ENCODE assay signal across 10 mouse cellular contexts in the genomic region with DNA sequence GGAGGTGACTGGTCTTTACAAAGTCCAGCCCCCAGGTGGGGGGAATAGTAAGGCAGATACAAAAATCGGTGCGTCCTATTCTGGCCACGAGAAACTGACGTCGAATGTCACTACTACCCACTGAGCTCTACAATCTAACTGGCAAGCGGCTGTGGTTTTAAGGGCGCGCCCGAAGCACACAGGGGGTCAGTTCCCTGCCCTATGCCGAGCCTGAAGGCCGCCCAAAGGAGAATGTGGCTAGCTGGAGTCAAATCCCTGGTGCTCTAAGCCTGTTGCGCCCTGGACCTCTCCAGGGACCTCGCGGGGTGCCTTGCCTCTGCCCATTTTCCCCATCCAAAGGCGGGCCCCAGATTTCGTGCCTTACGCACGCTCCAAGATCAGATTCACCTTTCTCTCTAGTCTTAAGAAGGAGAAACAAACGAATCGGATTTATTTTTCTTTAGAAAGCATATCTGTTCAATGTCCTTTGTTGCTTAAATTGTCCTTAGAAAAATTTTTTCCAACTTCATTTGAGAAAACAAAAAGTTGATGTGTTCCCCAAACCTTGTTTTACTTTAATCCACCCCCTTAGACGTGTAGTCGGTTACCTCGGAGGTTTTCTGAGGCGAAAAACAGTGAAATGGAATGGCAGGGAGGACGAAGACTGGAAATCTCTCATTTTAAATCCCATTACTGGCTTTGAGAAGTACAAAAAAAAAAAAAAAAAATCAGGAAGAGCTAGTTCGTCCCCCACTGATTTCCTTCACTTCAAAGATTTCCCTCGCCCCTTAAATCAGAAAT.
DNase-seq lines count a peak whose midpoint lies in the region; ATAC-seq and TF ChIP-seq lines count a peak whose summit lies in the region.
"Had no signal": no experiment of that assay in that cellular context is flagged by ENCODE, and none has a peak within 500 bp of the region (broad histone marks: within the 10 kb centered on the region; RNA-seq: fewer than 3 reads in every experiment).

No protein-coding gene starts in this region.

- peak overlapping the region; percentile 59 for H3K4me2 ChIP-seq in kidney, embryonic 14.5 days (replicated peaks; ENCODE audit: low read depth, low read length)
- H3K4me2 ChIP-seq in embryonic facial prominence, embryonic 13.5 days, result peak overlapping the region; percentile 82
- H3K4me2 ChIP-seq in intestine, embryonic 14.5 days (ENCODE audit: low read length), result peak overlapping the region; percentile 74
- peak overlapping the region; percentile 48 for H3K4me2 ChIP-seq in midbrain, postnatal 0 days (ENCODE audit: low read depth, low read length, poor library complexity, severe bottlenecking)

- TF ChIP-seq CTCF in midbrain, postnatal 0 days (IDR thresholded peaks at IDR 0.05), result no peak

- no peak overlapping the region for H3K27ac ChIP-seq in kidney, embryonic 14.5 days (ENCODE audit: low read depth, low read length)
- peak overlapping the region; percentile 83 for H3K27ac ChIP-seq in embryonic facial prominence, embryonic 13.5 days
- no peak overlapping the region for H3K27ac ChIP-seq in intestine, embryonic 14.5 days (ENCODE audit: low read depth)
- H3K27ac ChIP-seq in midbrain, postnatal 0 days (ENCODE audit: low read depth, low read length), result peak overlapping the region; percentile 89

- no peak for ATAC-seq in kidney, embryonic 14.5 days (ENCODE audit: low FRiP score, low TSS enrichment)
- no peak for ATAC-seq in embryonic facial prominence, embryonic 13.5 days (ENCODE audit: insufficient number of reproducible peaks, insufficient read depth, low FRiP score, low TSS enrichment, low read depth)
- no peak for ATAC-seq in intestine, embryonic 14.5 days (replicated peaks; ENCODE audit: low FRiP score, low TSS enrichment, low read depth)
- no peak for ATAC-seq in midbrain, postnatal 0 days (ENCODE audit: low FRiP score)

- no peak for DNase-seq in kidney, postnatal 10 days
- peak; percentile 74 for DNase-seq in intestine, embryonic 14.5 days (ENCODE audit: low spot score)
- DNase-seq in midbrain, postnatal 0 days (ENCODE audit: low spot score), result no peak
- DNase-seq in cerebellum, postnatal 36 days, result no peak
- DNase-seq in thymus, postnatal 25 days, result no peak
- DNase-seq in testis, postnatal 14 days (ENCODE audit: low spot score), result no peak
- DNase-seq: cerebellum, postnatal 25 days had no signal

- no peaks in the 10 kb centered on the region for H3K36me3 ChIP-seq in kidney, embryonic 14.5 days (ENCODE audit: control insufficient read depth, insufficient read depth, low read length)
- no peaks in the 10 kb centered on the region for H3K36me3 ChIP-seq in embryonic facial prominence, embryonic 13.5 days
- no peaks in the 10 kb centered on the region for H3K36me3 ChIP-seq in intestine, embryonic 14.5 days (ENCODE audit: control insufficient read depth, insufficient read depth, low read length)
- H3K36me3 ChIP-seq in midbrain, postnatal 0 days (ENCODE audit: insufficient read depth, low read length), result no peaks in the 10 kb centered on the region
- H3K36me3 ChIP-seq: G1E had no signal

- H3K27me3 ChIP-seq in kidney, embryonic 14.5 days (ENCODE audit: control insufficient read depth, insufficient read depth, low read length), result peaks cover 51% of the 10 kb centered on the region
- peaks cover 56% of the 10 kb centered on the region for H3K27me3 ChIP-seq in embryonic facial prominence, embryonic 13.5 days
- peaks cover 46% of the 10 kb centered on the region for H3K27me3 ChIP-seq in intestine, embryonic 14.5 days (replicated peaks; ENCODE audit: control insufficient read depth, insufficient read depth, low read length)
- H3K27me3 ChIP-seq in midbrain, postnatal 0 days (ENCODE audit: insufficient read depth, low read length), result no peaks in the 10 kb centered on the region; the same call in 1 of the 2 replicates

- peaks cover 37% of the 10 kb centered on the region for H3K4me1 ChIP-seq in kidney, embryonic 14.5 days (ENCODE audit: control insufficient read depth, insufficient read depth, low read length)
- H3K4me1 ChIP-seq in embryonic facial prominence, embryonic 13.5 days, result peaks cover 60% of the 10 kb centered on the region
- peaks cover 30% of the 10 kb centered on the region for H3K4me1 ChIP-seq in intestine, embryonic 14.5 days (replicated peaks; ENCODE audit: control insufficient read depth, insufficient read depth, low read length)
- peaks cover 7% of the 10 kb centered on the region; the same call in 1 of the 2 replicates for H3K4me1 ChIP-seq in midbrain, postnatal 0 days (ENCODE audit: insufficient read depth, low read length)

- no peaks in the 10 kb centered on the region for H3K9me3 ChIP-seq in kidney, embryonic 14.5 days (ENCODE audit: control insufficient read depth, low read length)
- no peaks in the 10 kb centered on the region for H3K9me3 ChIP-seq in embryonic facial prominence, embryonic 13.5 days
- H3K9me3 ChIP-seq in intestine, embryonic 14.5 days (ENCODE audit: control insufficient read depth, low read length), result no peaks in the 10 kb centered on the region
- no peaks in the 10 kb centered on the region for H3K9me3 ChIP-seq in midbrain, postnatal 0 days (ENCODE audit: low read length)

- peak overlapping the region; percentile 39 for H3K4me3 ChIP-seq in kidney, embryonic 14.5 days (ENCODE audit: low read length)
- H3K4me3 ChIP-seq in embryonic facial prominence, embryonic 13.5 days, result peak overlapping the region; percentile 42
- peak overlapping the region; percentile 31 for H3K4me3 ChIP-seq in intestine, embryonic 14.5 days (ENCODE audit: low read depth, low read length)
- no peak overlapping the region; the same call in 1 of the 2 replicates for H3K4me3 ChIP-seq in midbrain, postnatal 0 days (ENCODE audit: low read depth, low read length)

- H3K9ac ChIP-seq in kidney, embryonic 14.5 days (ENCODE audit: low read depth, low read length), result no peak overlapping the region
- H3K9ac ChIP-seq in embryonic facial prominence, embryonic 13.5 days, result peak overlapping the region; percentile 67
- peak overlapping the region; percentile 25; the same call in 1 of the 2 replicates for H3K9ac ChIP-seq in intestine, embryonic 14.5 days (ENCODE audit: low read length)
- H3K9ac ChIP-seq in midbrain, postnatal 0 days (replicated peaks; ENCODE audit: low read length, poor library complexity, severe bottlenecking), result peak overlapping the region; percentile 64

- WGBS in kidney, embryonic 14.5 days, result 2% methylated on average over 27 of the region's 27 CpGs
- WGBS in embryonic facial prominence, embryonic 13.5 days, result 4% methylated on average over 27 of the region's 27 CpGs
- 13% methylated on average over 27 of the region's 27 CpGs for WGBS in intestine, embryonic 14.5 days
- WGBS in midbrain, postnatal 0 days, result 7% methylated on average over 27 of the region's 27 CpGs

Comparison
In these comparisons a context has a peak if more than half of its experiments do, and no peak if none do; other contexts are left out.
1. H3K27ac ChIP-seq: peak in embryonic facial prominence, embryonic 13.5 days (single experiment) and midbrain, postnatal 0 days (single experiment); none in kidney, embryonic 14.5 days (single experiment) and intestine, embryonic 14.5 days (single experiment).
2. Peak in every context shown above with its lines, with median percentiles within 50 percentile points of each other: H3K4me2 ChIP-seq.